14 mouse cellular contexts compared by ENCODE assay signal in the genomic region with DNA sequence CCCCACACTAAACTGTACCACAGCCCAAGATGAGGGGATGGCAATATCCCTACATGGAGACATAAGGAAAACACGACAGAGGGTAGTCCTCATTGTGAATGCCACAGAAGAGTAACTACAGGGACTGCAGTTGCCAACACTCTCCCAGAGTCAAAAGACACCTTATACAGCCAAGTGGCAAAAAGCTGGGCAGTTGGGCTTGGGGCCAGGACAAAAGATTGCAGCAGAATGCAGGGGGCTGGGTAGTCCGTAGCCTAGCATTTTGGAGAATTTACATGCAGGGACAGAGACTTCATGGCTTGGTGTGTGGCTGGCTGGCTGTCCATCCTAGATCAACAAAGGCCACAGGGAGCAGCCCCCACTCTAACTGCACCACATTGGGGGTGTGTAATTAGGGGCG.
"Had no signal": no experiment of that assay in that cellular context is flagged by ENCODE, and none has a peak within 500 bp of the region (broad histone marks: within the 10 kb centered on the region; RNA-seq: fewer than 3 reads in every experiment).

No protein-coding gene starts in this region.

- H3K27ac ChIP-seq: left cerebral cortex, adult 2 months; limb, embryonic 12.5 days; liver, embryonic 13.5 days; lung, embryonic 15.5 days; macrophage; midbrain, embryonic 12.5 days; stomach, embryonic 15.5 days had no signal

- H3K27me3 ChIP-seq: limb, embryonic 12.5 days; lung, embryonic 15.5 days; midbrain, embryonic 12.5 days; stomach, embryonic 15.5 days had no signal

- H3K9ac ChIP-seq: limb, embryonic 12.5 days; liver, embryonic 13.5 days; liver, postnatal 0 days; lung, embryonic 15.5 days; midbrain, embryonic 12.5 days; stomach, embryonic 15.5 days had no signal

- H3K4me3 ChIP-seq: left cerebral cortex, adult 2 months; limb, embryonic 12.5 days; liver, embryonic 13.5 days; lung, embryonic 15.5 days; megakaryocyte, embryonic 14.5 days; midbrain, embryonic 12.5 days; stomach, embryonic 15.5 days had no signal

- DNase-seq: kidney, postnatal 25 days; liver, embryonic 13.5 days; liver, postnatal 0 days; lung, postnatal 14 days; right cerebral cortex, postnatal 14 days; thymus, adult 2 months; thymus, postnatal 25 days had no signal

- ATAC-seq: liver, postnatal 0 days had no signal

- H3K36me3 ChIP-seq: limb, embryonic 12.5 days; liver, embryonic 13.5 days; lung, embryonic 15.5 days; midbrain, embryonic 12.5 days; stomach, embryonic 15.5 days had no signal

- H3K9me3 ChIP-seq: liver, embryonic 13.5 days; lung, embryonic 15.5 days; midbrain, embryonic 12.5 days; stomach, embryonic 15.5 days had no signal

- H3K4me1 ChIP-seq: limb, embryonic 12.5 days; midbrain, embryonic 12.5 days; stomach, embryonic 15.5 days had no signal

- H3K4me2 ChIP-seq: limb, embryonic 12.5 days; liver, embryonic 13.5 days; lung, embryonic 15.5 days; midbrain, embryonic 12.5 days; stomach, embryonic 15.5 days had no signal
